Mouse (Mus musculus) CH12.LX (cell line): ENCODE results near the gene Il1rl1. TPM values are rescaled to one million over a fixed set of nuclear protein-coding genes. Genes with fewer than 3 reads are reported as not detected.

Experiments
- DNase-seq: peaks from one replicate; pipeline ENCODE4 v3.0.0-alpha.2; 2013; ENCODE audit errors: extremely low read depth
- H3K27ac ChIP-seq: 2 replicates; pipeline ENCODE4 v1.5.1; 2012; ENCODE audit warnings: low read depth, mild to moderate bottlenecking, control low read depth, moderate library complexity; ENCODE audit not compliant: insufficient read depth
- H3K27me3 ChIP-seq: replicated peaks from 2 replicates; pipeline ENCODE3; 2012; ENCODE audit warnings: inconsistent platforms
- H3K36me3 ChIP-seq, 2 experiments: replicated peaks in 1 of 2; 2 replicates each; pipeline versions ENCODE3 to v1.6.1; 2012; ENCODE audit warnings: inconsistent platforms in 1 of 2, low read length in 1 of 2, mild to moderate bottlenecking in 1 of 2, mixed read lengths in 1 of 2, moderate library complexity in 1 of 2; ENCODE audit not compliant: control insufficient read depth in 1 of 2, insufficient read depth in 1 of 2
- H3K4me1 ChIP-seq, 2 experiments: 2 replicates each; pipeline ENCODE4 v1.6.1; 2012; ENCODE audit warnings: inconsistent platforms in 1 of 2, moderate library complexity in 1 of 2; ENCODE audit not compliant: insufficient read depth in 2 of 2, control insufficient read depth in 1 of 2
- H3K4me2 ChIP-seq: 2 replicates; pipeline ENCODE4 v1.6.1; 2012; ENCODE audit warnings: low read depth, mild to moderate bottlenecking, control low read depth; ENCODE audit not compliant: poor library complexity, insufficient read depth, severe bottlenecking
- H3K4me3 ChIP-seq, 3 experiments: fragments of 150-350 bp in 1 of 3; sonication (generic) in 1 of 3; replicated peaks in 1 of 3; 2 replicates each; pipeline versions ENCODE3 to v1.5.1; 2011 to 2012; ENCODE audit warnings: low read depth in 2 of 3, low read length in 2 of 3, mild to moderate bottlenecking in 2 of 3, moderate library complexity in 2 of 3, control low read depth in 1 of 3, improper control_type of control experiment in 1 of 3, inconsistent platforms in 1 of 3, mixed read lengths in 1 of 3; ENCODE audit not compliant: poor library complexity in 1 of 3
- H3K79me2 ChIP-seq: replicated peaks from 2 replicates; pipeline ENCODE4 v1.6.1; 2012; ENCODE audit warnings: mild to moderate bottlenecking, moderate library complexity; ENCODE audit not compliant: control insufficient read depth, poor library complexity, insufficient read depth, severe bottlenecking; ENCODE audit errors: extremely low read depth
- H3K9ac ChIP-seq: 2 replicates; pipeline ENCODE4 v1.6.1; 2012; ENCODE audit warnings: low read depth, mild to moderate bottlenecking, control low read depth, moderate library complexity; ENCODE audit not compliant: insufficient read depth
- H3K9me3 ChIP-seq: replicated peaks from 2 replicates; pipeline ENCODE3; 2012; ENCODE audit warnings: low read length, inconsistent platforms, mixed read lengths
- BHLHE40 ChIP-seq: IDR thresholded peaks from 2 replicates; pipeline ENCODE4 v1.6.1; 2011; ENCODE audit warnings: mild to moderate bottlenecking, low read depth, low read length, improper control_type of control experiment
- CHD1 ChIP-seq: IDR thresholded peaks from 2 replicates; pipeline ENCODE4 v1.6.1; 2012; ENCODE audit warnings: low read depth, low read length, improper control_type of control experiment, inconsistent platforms
- CHD2 ChIP-seq: IDR thresholded peaks from 2 replicates; pipeline ENCODE4 v1.6.1; 2011; ENCODE audit warnings: low read length, improper control_type of control experiment
- E2F4 ChIP-seq: IDR thresholded peaks from 2 replicates; pipeline ENCODE4 v1.6.1; 2011; ENCODE audit warnings: low read depth, low read length, improper control_type of control experiment; ENCODE audit not compliant: insufficient replicate concordance
- ELF1 ChIP-seq: IDR thresholded peaks from 2 replicates; pipeline ENCODE4 v1.6.1; 2014; ENCODE audit warnings: low read depth, mild to moderate bottlenecking, inconsistent platforms, low read length, improper control_type of control experiment
- EP300 ChIP-seq: IDR thresholded peaks from 2 replicates; pipeline ENCODE4 v1.6.1; 2011; ENCODE audit warnings: low read length, improper control_type of control experiment
- ETS1 ChIP-seq: conservative IDR thresholded peaks from 2 replicates; pipeline ENCODE4 v1.6.1; 2012; ENCODE audit warnings: low read depth, mild to moderate bottlenecking, inconsistent platforms, low read length, improper control_type of control experiment, moderate library complexity
- GABPA ChIP-seq: IDR thresholded peaks from 2 replicates; pipeline ENCODE4 v1.6.1; 2012; ENCODE audit warnings: low read depth, low read length, improper control_type of control experiment, inconsistent platforms; ENCODE audit not compliant: insufficient replicate concordance
- HCFC1 ChIP-seq: IDR thresholded peaks from 2 replicates; pipeline ENCODE4 v1.6.1; 2012; ENCODE audit warnings: low read depth, mild to moderate bottlenecking, inconsistent platforms, low read length, improper control_type of control experiment
- IRF4 ChIP-seq: IDR thresholded peaks from 2 replicates; pipeline ENCODE4 v1.6.1; 2014; ENCODE audit warnings: low read depth, mild to moderate bottlenecking, inconsistent platforms, low read length, improper control_type of control experiment
- JUN ChIP-seq: IDR thresholded peaks from 2 replicates; pipeline ENCODE4 v1.6.1; 2011; ENCODE audit warnings: low read depth, mild to moderate bottlenecking, low read length, improper control_type of control experiment, moderate library complexity; ENCODE audit not compliant: insufficient read depth
- JUND ChIP-seq: conservative IDR thresholded peaks from 2 replicates; pipeline ENCODE4 v1.6.1; 2011; ENCODE audit warnings: low read depth, low read length, improper control_type of control experiment
- KAT2A ChIP-seq: IDR thresholded peaks from 2 replicates; pipeline ENCODE4 v1.6.1; 2012; ENCODE audit warnings: low read length, improper control_type of control experiment, inconsistent platforms; ENCODE audit not compliant: insufficient replicate concordance
- MAFK ChIP-seq: IDR thresholded peaks from 2 replicates; pipeline ENCODE4 v1.6.1; 2011; ENCODE audit warnings: low read length, improper control_type of control experiment; ENCODE audit not compliant: insufficient replicate concordance
- MAX ChIP-seq: IDR thresholded peaks from 2 replicates; pipeline ENCODE4 v1.6.1; 2011; ENCODE audit warnings: low read length, improper control_type of control experiment
- MAZ ChIP-seq: IDR thresholded peaks from 2 replicates; pipeline ENCODE4 v1.6.1; 2012; ENCODE audit warnings: low read depth, mild to moderate bottlenecking, inconsistent platforms, low read length, improper control_type of control experiment, moderate library complexity
- MEF2A ChIP-seq: IDR thresholded peaks from 2 replicates; pipeline ENCODE4 v1.6.1; 2014; ENCODE audit warnings: low read depth, mild to moderate bottlenecking, inconsistent platforms, low read length, improper control_type of control experiment, borderline replicate concordance
- MXI1 ChIP-seq: IDR thresholded peaks from 2 replicates; pipeline ENCODE4 v1.6.1; 2011; ENCODE audit warnings: mild to moderate bottlenecking, low read depth, low read length, improper control_type of control experiment
- MYC ChIP-seq: IDR thresholded peaks from 2 replicates; pipeline ENCODE4 v1.6.1; 2011; ENCODE audit warnings: low read depth, mild to moderate bottlenecking, improper control_type of control experiment, low read length
- NELFE ChIP-seq: IDR thresholded peaks from 2 replicates; pipeline ENCODE4 v1.6.1; 2011; ENCODE audit warnings: low read depth, low read length, improper control_type of control experiment
- NRF1 ChIP-seq: IDR thresholded peaks from 2 replicates; pipeline ENCODE4 v1.6.1; 2014; ENCODE audit warnings: low read depth, mild to moderate bottlenecking, inconsistent platforms, low read length, improper control_type of control experiment, moderate library complexity
- PAX5 ChIP-seq: IDR thresholded peaks from 2 replicates; pipeline ENCODE4 v1.6.1; 2012; ENCODE audit warnings: low read length, inconsistent platforms, mixed read lengths
- POLR2A ChIP-seq: IDR thresholded peaks from 2 replicates; pipeline ENCODE4 v1.6.1; 2011; ENCODE audit warnings: low read depth, mild to moderate bottlenecking, improper control_type of control experiment, low read length
- POLR2AphosphoS2 ChIP-seq: IDR thresholded peaks from 2 replicates; pipeline ENCODE4 v1.6.1; 2011; ENCODE audit warnings: low read depth, low read length, improper control_type of control experiment
- RAD21 ChIP-seq: IDR thresholded peaks from 2 replicates; pipeline ENCODE4 v1.6.1; 2011; ENCODE audit warnings: low read depth, mild to moderate bottlenecking, low read length, improper control_type of control experiment, moderate library complexity
- RCOR1 ChIP-seq: conservative IDR thresholded peaks from 2 replicates; pipeline ENCODE4 v1.6.1; 2012; ENCODE audit warnings: low read depth, mild to moderate bottlenecking, inconsistent platforms, low read length, improper control_type of control experiment
- SIN3A ChIP-seq: IDR thresholded peaks from 2 replicates; pipeline ENCODE4 v1.6.1; 2012; ENCODE audit warnings: low read length, improper control_type of control experiment, inconsistent platforms
- SMC3 ChIP-seq: IDR thresholded peaks from 2 replicates; pipeline ENCODE4 v1.6.1; 2011; ENCODE audit warnings: low read depth, low read length, improper control_type of control experiment
- TBP ChIP-seq: conservative IDR thresholded peaks from 2 replicates; pipeline ENCODE4 v1.6.1; 2011; ENCODE audit warnings: low read depth, low read length, improper control_type of control experiment
- TCF12 ChIP-seq: IDR thresholded peaks from 2 replicates; pipeline ENCODE4 v1.6.1; 2014; ENCODE audit warnings: low read depth, mild to moderate bottlenecking, inconsistent platforms, low read length, improper control_type of control experiment
- UBTF ChIP-seq: IDR thresholded peaks from 2 replicates; pipeline ENCODE4 v1.6.1; 2012; ENCODE audit warnings: low read depth, mild to moderate bottlenecking, inconsistent platforms, low read length, improper control_type of control experiment, moderate library complexity
- USF2 ChIP-seq: conservative IDR thresholded peaks from 2 replicates; pipeline ENCODE4 v1.6.1; 2011; ENCODE audit warnings: low read depth, low read length, improper control_type of control experiment
- ZC3H11A ChIP-seq: IDR thresholded peaks from 2 replicates; pipeline ENCODE4 v1.6.1; 2012; ENCODE audit warnings: low read depth, mild to moderate bottlenecking, inconsistent platforms, low read length, improper control_type of control experiment
- ZKSCAN1 ChIP-seq: IDR thresholded peaks from 2 replicates; pipeline ENCODE4 v1.6.1; 2012; ENCODE audit warnings: low read depth, inconsistent platforms, low read length, improper control_type of control experiment, borderline replicate concordance
- ZMIZ1 ChIP-seq: IDR thresholded peaks from 2 replicates; pipeline ENCODE4 v1.6.1; 2012; ENCODE audit warnings: low read depth, mild to moderate bottlenecking, inconsistent platforms, low read length, improper control_type of control experiment
- ZNF384 ChIP-seq: IDR thresholded peaks from 2 replicates; pipeline ENCODE4 v1.6.1; 2012; ENCODE audit warnings: low read depth, low read length, improper control_type of control experiment, inconsistent platforms
- dilution Hi-C: fragments of 300-500 bp; cut with MboI; formaldehyde crosslinking; loops from 2 replicates; pipeline ENCODE4 v1.14.3; 2020; ENCODE audit warnings: low sequenced_read_pairs; ENCODE audit not compliant: extremely low pct_unique_long_range_greater_than_20kb, extremely low pct_ligation_motif_present
- in situ Hi-C: fragments of 300-500 bp; cut with MboI; formaldehyde crosslinking; loops from 3 replicates; pipeline ENCODE4 v1.14.3; 2019; ENCODE audit warnings: low sequenced_read_pairs, low pct_ligation_motif_present, low pct_unique_long_range_greater_than_20kb, mixed read lengths
- polyA plus RNA-seq: library from polyadenylated mRNA; unstranded; fragments of >175 nt; gene quantifications from 2 replicates; pipeline ENCODE4 v1.2.1, GENCODE M21; 2012; ENCODE audit warnings: low read depth; ENCODE audit not compliant: insufficient read length
- total RNA-seq, 2 experiments: library from RNA; depleted of rRNA; stranded (reverse); fragments of 300-350 nt in 1 of 2; fragments of >200 nt in 1 of 2; gene quantifications; 2 replicates each; pipeline ENCODE4 v1.2.3; 2012 to 2014

Gene Il1rl1
- total and polyA plus RNA-seq, 3 experiments = 0.13 TPM; not detected in 2

DNA sequence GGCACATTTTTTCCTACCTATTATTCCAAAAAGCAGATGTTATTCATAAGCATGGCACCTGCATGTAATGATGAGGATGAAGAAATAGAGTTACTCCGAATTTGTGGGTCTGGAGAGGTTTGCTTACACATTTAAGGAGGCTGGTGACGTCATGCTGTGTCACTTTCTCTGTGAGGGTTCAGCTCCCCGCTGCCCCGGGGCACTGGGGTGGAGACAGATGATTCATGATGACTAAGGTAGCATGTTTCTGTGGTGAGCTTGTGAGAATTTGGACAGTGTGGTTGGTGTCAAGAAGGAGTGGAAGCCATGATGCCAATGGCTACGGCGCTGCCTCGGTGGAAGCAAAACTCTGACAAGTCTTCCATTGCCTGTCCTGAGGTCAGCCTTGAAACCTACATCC, 36.2 kb upstream of the Il1rl1 start:
- dilution Hi-C loops = no loop called here

DNA sequence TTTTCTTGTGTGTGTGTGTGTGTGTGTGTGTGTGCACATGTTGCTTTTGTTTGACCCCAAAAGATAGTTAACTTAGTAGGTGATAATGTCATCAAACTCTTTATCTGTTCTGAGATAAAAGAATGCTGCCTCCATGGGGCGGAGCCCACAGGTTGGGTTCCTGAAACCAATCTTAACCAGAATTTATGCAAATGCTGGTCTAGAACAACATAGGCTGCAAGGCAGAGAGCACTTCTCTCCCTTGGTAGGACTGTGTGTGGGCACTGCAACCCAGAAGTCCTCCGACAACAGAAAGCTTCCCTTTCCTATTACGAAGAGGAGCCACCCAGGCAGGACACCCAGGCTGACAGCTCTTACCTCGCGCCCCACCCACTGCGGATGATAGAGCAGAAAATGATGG, 29.7 kb upstream of the Il1rl1 start:
- H3K4me2 ChIP-seq = no peak overlapping the region
- in situ Hi-C loops = loop anchor here (25.0 kb wide), 2 partner anchors 263 to 712 kb away; no protein-coding TSS in a partner anchor
- TF ChIP-seq ZNF384 (no peak), ZMIZ1 (no peak), ELF1 (no peak), NRF1 (no peak), MAX (no peak), POLR2A (no peak), CHD1 (no peak), EP300 (no peak), ZKSCAN1 (no peak)
- H3K36me3 ChIP-seq = no peaks in the 10 kb centered on the region
- H3K9me3 ChIP-seq = no peaks in the 10 kb centered on the region
- dilution Hi-C loops = no loop called here
- H3K79me2 ChIP-seq = no peaks in the 10 kb centered on the region
- no peaks in the 10 kb centered on the region for H3K27me3 ChIP-seq
- H3K27ac ChIP-seq = no peak overlapping the region
- no peak overlapping the region for H3K9ac ChIP-seq
- H3K4me1 ChIP-seq = peaks cover 2 to 8% of the 10 kb centered on the region in 2 experiments; a peak in 3 of 4 replicates
- no peak for DNase-seq
- no peak overlapping the region for H3K4me3 ChIP-seq

More for the DNA sequence above, 36.2 kb upstream of the Il1rl1 start:
- Histone ChIP-seq H3K79me2 (no peaks in the 10 kb centered on the region), H3K4me3 (no peak overlapping the region), H3K9ac (no peak overlapping the region), H3K27ac (no peak overlapping the region), H3K27me3 (no peaks in the 10 kb centered on the region), H3K9me3 (no peaks in the 10 kb centered on the region), H3K36me3 (no peaks in the 10 kb centered on the region), H3K4me2 (peak overlapping the region; percentile 52), H3K4me1 (peaks cover 17 to 46% of the 10 kb centered on the region in 2 experiments)
- TF ChIP-seq HCFC1 (no peak), KAT2A (no peak), NELFE (no peak), SIN3A (0 out of 2 replicates have a peak, but pooled peaks have one; percentile 20), MAZ (no peak), USF2 (no peak), ETS1 (peak; percentile 78), TBP (no peak), GABPA (no peak), ELF1 (no peak), SMC3 (no peak), EP300 (peak; percentile 56; the same call in 1 of the 2 replicates), MYC (no peak), POLR2A (no peak), CHD2 (no peak), JUND (peak; percentile 68), MEF2A (peak; percentile 49; the same call in 1 of the 2 replicates), UBTF (no peak), E2F4 (no peak), ZNF384 (no peak), MAX (no peak), BHLHE40 (peak; percentile 65), TCF12 (peak; percentile 39; the same call in 1 of the 2 replicates), NRF1 (no peak), MAFK (peak; percentile 45; the same call in 1 of the 2 replicates), POLR2AphosphoS2 (no peak), ZMIZ1 (no peak), ZC3H11A (no peak), ZKSCAN1 (no peak), IRF4 (peak; percentile 82), RAD21 (no peak), PAX5 (no peak), RCOR1 (no peak), MXI1 (no peak; the same call in 1 of the 2 replicates), CHD1 (no peak), JUN (peak; percentile 67; the same call in 1 of the 2 replicates)
- peak; percentile 66 for DNase-seq
- in situ Hi-C loops = loop anchor here (25.0 kb wide), 2 partner anchors 269 to 706 kb away; no protein-coding TSS in a partner anchor
